Mouse (Mus musculus): Measurements from ENCODE around the gene Washc4. TPM values are rescaled to one million over a fixed set of nuclear protein-coding genes. Genes with fewer than 3 reads are reported as not detected.

Gene Washc4
- polyA plus RNA-seq, 1 experiment from 2014 or later: 30.1 TPM

DNA sequence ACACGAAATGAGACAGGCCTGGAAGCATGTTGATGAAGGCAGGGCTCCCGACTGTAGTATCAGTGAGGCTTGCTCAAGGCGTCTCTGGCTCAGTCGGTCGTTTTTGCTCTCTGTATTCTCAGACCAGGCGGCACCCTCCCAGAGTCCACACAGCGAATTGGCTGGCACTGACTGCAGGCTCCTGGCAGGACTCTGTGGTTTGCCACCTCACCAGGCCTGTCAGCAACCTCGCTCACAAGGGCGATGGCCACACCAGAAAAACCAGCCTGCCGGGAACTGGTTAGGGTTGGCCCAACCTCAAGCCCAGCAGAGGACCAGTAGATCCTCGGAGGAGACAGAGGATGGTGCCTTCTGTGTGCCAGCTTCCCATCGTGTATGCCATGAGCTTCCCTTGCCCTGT is 81.3 kb downstream of the Washc4 start:
- Histone ChIP-seq H3K9ac (no peak overlapping the region), H3K36me3 (peaks cover 74% of the 10 kb centered on the region), H3K4me1 (replicated peaks) (0 out of 2 replicates have a peak, but pooled peaks cover 7% of the 10 kb centered on the region), H3K9me3 (replicated peaks) (no peaks in the 10 kb centered on the region), H3K27me3 (replicated peaks) (no peaks in the 10 kb centered on the region), H3K27ac (ENCODE audit: poor library complexity, severe bottlenecking) (no peak overlapping the region), H3K4me3 (no peak overlapping the region), H3K4me2 (no peak overlapping the region)
- no peak for ATAC-seq (ENCODE audit: insufficient number of reproducible peaks, low FRiP score)
- 89% methylated on average over 12 of the region's 12 CpGs for WGBS

GRCm38 (mm10) chr10:83627113-83627687 is 83.6 kb downstream of the Washc4 start:
- H3K9me3 ChIP-seq (replicated peaks): no peaks in the 10 kb centered on the region
- 93% methylated on average over 9 of the region's 9 CpGs for WGBS
- no peak overlapping the region for H3K4me2 ChIP-seq
- no peak overlapping the region for H3K27ac ChIP-seq (ENCODE audit: poor library complexity, severe bottlenecking)
- ATAC-seq (ENCODE audit: insufficient number of reproducible peaks, low FRiP score): no peak
- no peaks in the 10 kb centered on the region for H3K27me3 ChIP-seq (replicated peaks)
- no peak overlapping the region for H3K9ac ChIP-seq
- peaks cover 64% of the 10 kb centered on the region for H3K36me3 ChIP-seq
- no peak overlapping the region for H3K4me3 ChIP-seq
- 0 out of 2 replicates have a peak, but pooled peaks cover 13% of the 10 kb centered on the region for H3K4me1 ChIP-seq (replicated peaks)

DNA sequence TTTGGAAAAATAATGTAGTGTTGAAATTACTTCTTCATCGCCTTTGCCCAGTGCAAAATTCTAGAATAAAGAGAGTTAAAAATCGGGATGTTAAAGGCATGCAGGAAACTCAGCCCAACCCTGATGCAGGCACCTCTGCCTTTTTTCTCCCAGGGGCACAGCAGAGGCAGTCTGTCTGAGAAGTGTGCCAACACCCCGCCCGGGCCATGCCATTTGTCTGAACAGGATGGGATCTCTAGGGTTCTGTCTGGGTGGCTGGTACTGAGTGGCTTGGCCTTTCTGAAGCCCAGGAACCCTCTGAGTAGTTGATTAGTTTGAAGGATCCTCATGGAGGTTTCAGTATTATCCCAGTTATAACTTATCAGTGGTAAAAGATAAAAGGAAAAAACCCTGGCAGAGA is 84.7 kb downstream of the Washc4 start:
- Histone ChIP-seq H3K4me3 (no peak overlapping the region), H3K4me1 (replicated peaks) (0 out of 2 replicates have a peak, but pooled peaks cover 13% of the 10 kb centered on the region), H3K9me3 (replicated peaks) (no peaks in the 10 kb centered on the region), H3K36me3 (peaks cover 55% of the 10 kb centered on the region), H3K27ac (ENCODE audit: poor library complexity, severe bottlenecking) (no peak overlapping the region), H3K27me3 (replicated peaks) (no peaks in the 10 kb centered on the region), H3K4me2 (no peak overlapping the region), H3K9ac (no peak overlapping the region)
- no peak for ATAC-seq (ENCODE audit: insufficient number of reproducible peaks, low FRiP score)
- WGBS: 83% methylated on average over 4 of the region's 4 CpGs

DNA sequence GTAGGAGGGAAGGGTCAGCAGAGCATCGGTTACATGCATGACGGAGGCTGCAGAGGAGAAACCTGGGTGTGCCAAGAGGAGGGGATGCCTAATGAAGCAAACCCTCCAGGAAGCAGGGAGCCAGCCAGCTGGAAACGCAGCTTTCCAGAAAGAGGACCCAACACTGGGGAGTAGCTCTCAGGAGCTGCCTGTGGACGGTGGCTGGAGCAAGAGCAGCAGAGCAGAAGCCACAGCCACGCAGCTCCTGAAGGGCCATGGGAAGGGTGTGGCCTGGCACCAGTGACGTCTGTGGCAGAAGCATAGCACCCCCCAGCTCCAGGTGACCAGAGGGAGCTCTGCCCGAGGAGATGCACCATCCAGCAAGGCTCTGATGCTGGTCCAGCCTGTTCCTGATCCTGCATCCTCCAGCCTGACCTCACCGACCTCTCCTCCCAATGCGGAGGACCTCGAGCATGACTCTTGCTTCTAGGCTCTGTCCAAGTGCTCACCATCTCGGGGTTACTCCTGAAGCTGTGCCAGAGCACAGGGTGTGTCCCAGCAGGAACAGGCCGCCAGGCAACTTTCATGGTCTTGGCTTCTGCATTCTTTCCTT is 85.7 kb downstream of the Washc4 start:
- ATAC-seq (ENCODE audit: insufficient number of reproducible peaks, low FRiP score): no peak
- no peaks in the 10 kb centered on the region for H3K9me3 ChIP-seq (replicated peaks)
- H3K27me3 ChIP-seq (replicated peaks): no peaks in the 10 kb centered on the region
- no peak overlapping the region for H3K27ac ChIP-seq (ENCODE audit: poor library complexity, severe bottlenecking)
- H3K4me1 ChIP-seq (replicated peaks): peaks cover 15% of the 10 kb centered on the region
- peaks cover 53% of the 10 kb centered on the region for H3K36me3 ChIP-seq
- no peak overlapping the region for H3K4me2 ChIP-seq
- H3K9ac ChIP-seq: no peak overlapping the region
- no peak overlapping the region for H3K4me3 ChIP-seq
- WGBS: 85% methylated on average over 12 of the region's 12 CpGs

DNA sequence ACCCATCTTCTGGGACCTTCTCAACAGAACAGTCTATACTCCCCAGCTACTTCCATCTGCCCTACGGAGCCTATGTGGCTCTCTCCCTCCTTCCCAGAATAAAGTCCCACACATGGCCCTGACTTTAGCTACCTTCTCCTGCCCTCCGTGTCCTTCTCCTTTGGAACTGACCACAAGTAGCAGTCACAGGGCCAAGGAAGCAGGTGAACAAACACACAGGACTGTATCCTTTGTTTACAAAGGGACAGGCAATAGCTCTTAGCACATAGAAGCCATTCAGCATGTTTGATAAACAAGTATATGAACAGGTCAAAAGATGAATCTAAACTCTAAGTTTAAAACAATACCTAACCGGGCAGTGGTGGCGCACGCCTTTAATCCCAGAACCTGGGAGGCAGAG is 86.3 kb downstream of the Washc4 start:
- H3K27me3 ChIP-seq (replicated peaks): no peaks in the 10 kb centered on the region
- no peak for ATAC-seq (ENCODE audit: insufficient number of reproducible peaks, low FRiP score)
- no peaks in the 10 kb centered on the region for H3K9me3 ChIP-seq (replicated peaks)
- H3K4me3 ChIP-seq: no peak overlapping the region
- 94% methylated on average over 5 of the region's 5 CpGs for WGBS
- no peak overlapping the region for H3K9ac ChIP-seq
- H3K4me1 ChIP-seq (replicated peaks): peaks cover 21% of the 10 kb centered on the region
- no peak overlapping the region for H3K27ac ChIP-seq (ENCODE audit: poor library complexity, severe bottlenecking)
- no peak overlapping the region for H3K4me2 ChIP-seq
- H3K36me3 ChIP-seq: peaks cover 47% of the 10 kb centered on the region

DNA sequence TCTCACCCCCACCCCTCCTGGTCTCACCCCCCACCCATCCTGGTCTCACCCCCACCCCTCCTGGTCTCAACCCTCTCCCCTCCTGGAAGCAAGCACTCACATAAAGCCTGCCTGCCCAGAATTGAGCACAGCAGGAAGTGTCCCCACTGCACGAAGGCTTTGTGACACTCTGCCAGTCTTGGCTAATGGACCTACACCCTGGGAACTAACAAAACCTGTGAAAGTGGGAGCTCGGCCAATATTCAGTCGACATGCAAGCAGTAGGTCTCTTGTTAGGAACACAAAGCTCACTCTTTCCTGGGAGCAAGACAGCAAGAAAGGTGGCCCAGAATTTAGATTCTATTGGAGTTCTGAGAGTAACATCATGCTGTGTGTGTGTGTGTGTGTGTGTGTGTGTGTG is 87.3 kb downstream of the Washc4 start:
- WGBS: 49% methylated on average over 3 of the region's 3 CpGs
- Histone ChIP-seq H3K9ac (no peak overlapping the region), H3K4me3 (no peak overlapping the region), H3K9me3 (replicated peaks) (no peaks in the 10 kb centered on the region), H3K4me2 (no peak overlapping the region), H3K27ac (ENCODE audit: poor library complexity, severe bottlenecking) (no peak overlapping the region), H3K27me3 (replicated peaks) (no peaks in the 10 kb centered on the region), H3K4me1 (replicated peaks) (peaks cover 31% of the 10 kb centered on the region), H3K36me3 (peaks cover 40% of the 10 kb centered on the region)
- ATAC-seq (ENCODE audit: insufficient number of reproducible peaks, low FRiP score): no peak

GRCm38 (mm10) chr10:83631775-83632174 is 88.2 kb downstream of the Washc4 start:
- H3K9me3 ChIP-seq (replicated peaks): no peaks in the 10 kb centered on the region
- no peak overlapping the region for H3K4me3 ChIP-seq
- peaks cover 34% of the 10 kb centered on the region for H3K36me3 ChIP-seq
- H3K27ac ChIP-seq (ENCODE audit: poor library complexity, severe bottlenecking): no peak overlapping the region
- H3K9ac ChIP-seq: no peak overlapping the region
- peaks cover 34% of the 10 kb centered on the region for H3K4me1 ChIP-seq (replicated peaks)
- WGBS: 79% methylated on average over 10 of the region's 10 CpGs
- no peak for ATAC-seq (ENCODE audit: insufficient number of reproducible peaks, low FRiP score)
- H3K27me3 ChIP-seq (replicated peaks): no peaks in the 10 kb centered on the region
- H3K4me2 ChIP-seq: no peak overlapping the region

DNA sequence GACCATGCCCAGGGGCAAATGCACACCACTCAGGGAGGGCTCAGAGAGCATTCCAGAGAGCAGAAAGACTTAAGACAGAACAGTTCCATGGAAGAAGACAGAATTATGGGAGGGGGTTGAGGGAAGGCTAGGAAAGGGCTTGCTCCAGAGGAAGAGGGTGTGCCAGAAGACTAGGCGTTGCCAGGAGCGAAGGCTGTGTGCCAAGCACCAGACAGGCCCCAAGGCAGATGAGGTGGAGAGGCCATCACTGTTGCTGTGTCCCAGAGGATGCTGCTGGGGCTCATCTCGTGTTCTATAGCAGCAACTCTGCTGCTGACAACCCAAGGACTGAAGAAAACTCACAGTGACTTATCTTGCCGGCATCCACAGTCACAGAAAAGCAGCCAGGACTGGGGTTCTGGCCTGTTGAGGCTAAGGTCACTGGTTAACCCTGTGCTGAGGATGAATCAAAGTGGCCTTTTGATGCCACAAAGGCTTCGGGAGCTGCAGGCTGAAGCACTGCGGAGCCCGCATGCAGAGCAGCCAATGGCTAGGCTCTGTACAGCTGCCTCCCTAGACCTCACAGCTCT is 89.3 kb downstream of the Washc4 start:
- WGBS: 79% methylated on average over 7 of the region's 7 CpGs
- Histone ChIP-seq H3K27me3 (replicated peaks) (no peaks in the 10 kb centered on the region), H3K36me3 (peaks cover 23% of the 10 kb centered on the region), H3K4me1 (replicated peaks) (peaks cover 41% of the 10 kb centered on the region), H3K27ac (ENCODE audit: poor library complexity, severe bottlenecking) (no peak overlapping the region), H3K4me3 (no peak overlapping the region), H3K9me3 (replicated peaks) (no peaks in the 10 kb centered on the region), H3K9ac (no peak overlapping the region), H3K4me2 (no peak overlapping the region)
- no peak for ATAC-seq (ENCODE audit: insufficient number of reproducible peaks, low FRiP score)

DNA sequence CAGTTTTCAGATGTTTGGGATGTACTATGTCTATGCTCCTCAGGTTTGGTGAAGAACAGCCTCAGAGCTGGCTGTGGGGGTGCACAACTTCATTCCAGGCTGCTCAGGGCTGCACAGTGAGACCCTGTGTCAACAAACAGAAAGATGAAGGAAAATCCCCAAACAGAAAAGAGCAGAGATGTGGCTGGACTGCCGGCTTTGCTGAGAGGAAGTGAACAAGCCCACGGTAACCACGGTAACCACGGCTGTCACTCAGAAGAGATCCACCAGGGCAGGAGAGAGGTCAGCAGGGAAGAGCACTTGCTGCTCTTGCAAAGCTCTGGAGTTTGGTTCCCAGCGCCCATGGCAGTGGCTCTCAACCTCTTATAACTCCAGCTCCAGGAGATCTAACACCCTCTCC is 90.9 kb downstream of the Washc4 start:
- H3K4me2 ChIP-seq: no peak overlapping the region
- no peak overlapping the region for H3K4me3 ChIP-seq
- H3K4me1 ChIP-seq (replicated peaks): peaks cover 40% of the 10 kb centered on the region
- H3K27me3 ChIP-seq (replicated peaks): no peaks in the 10 kb centered on the region
- H3K9me3 ChIP-seq (replicated peaks): no peaks in the 10 kb centered on the region
- peaks cover 17% of the 10 kb centered on the region for H3K36me3 ChIP-seq
- WGBS: 49% methylated on average over 5 of the region's 5 CpGs
- 0 out of 2 replicates have a peak, but pooled peaks have one; percentile 9 for ATAC-seq (ENCODE audit: insufficient number of reproducible peaks, low FRiP score)
- H3K9ac ChIP-seq: no peak overlapping the region
- no peak overlapping the region for H3K27ac ChIP-seq (ENCODE audit: poor library complexity, severe bottlenecking)

DNA sequence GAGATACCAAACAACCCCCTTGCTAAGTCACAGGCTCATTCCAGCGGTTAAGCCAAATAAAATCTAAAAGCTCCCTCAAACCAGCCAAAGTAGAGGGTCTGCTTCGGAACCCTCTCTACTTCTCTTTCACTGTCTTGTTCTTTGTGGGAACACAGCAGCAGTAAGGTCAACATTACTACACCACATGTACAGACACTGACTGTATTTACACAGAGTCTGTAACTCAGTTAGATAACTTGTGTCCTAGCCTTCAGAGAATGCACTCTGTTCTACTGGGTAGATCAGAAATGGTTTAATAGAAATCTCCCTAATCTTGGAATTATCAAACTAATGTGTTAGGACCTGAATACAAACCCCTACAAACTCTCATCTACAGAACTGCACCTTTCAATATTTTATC is 92.6 kb downstream of the Washc4 start:
- 85% methylated on average over 2 of the region's 2 CpGs for WGBS
- peaks cover 38% of the 10 kb centered on the region for H3K4me1 ChIP-seq (replicated peaks)
- H3K27ac ChIP-seq (ENCODE audit: poor library complexity, severe bottlenecking): no peak overlapping the region
- no peak overlapping the region for H3K4me2 ChIP-seq
- ATAC-seq (ENCODE audit: insufficient number of reproducible peaks, low FRiP score): no peak
- peaks cover 21% of the 10 kb centered on the region for H3K36me3 ChIP-seq
- H3K4me3 ChIP-seq: no peak overlapping the region
- H3K9ac ChIP-seq: no peak overlapping the region
- H3K27me3 ChIP-seq (replicated peaks): no peaks in the 10 kb centered on the region
- H3K9me3 ChIP-seq (replicated peaks): no peaks in the 10 kb centered on the region

GRCm38 (mm10) chr10:83637295-83637694 is 93.7 kb downstream of the Washc4 start:
- Histone ChIP-seq H3K27me3 (replicated peaks) (no peaks in the 10 kb centered on the region), H3K4me1 (replicated peaks) (peaks cover 37% of the 10 kb centered on the region), H3K36me3 (peaks cover 14% of the 10 kb centered on the region; the same call in 1 of the 2 replicates), H3K27ac (ENCODE audit: poor library complexity, severe bottlenecking) (peak overlapping the region; percentile 52; the same call in 1 of the 2 replicates), H3K9ac (no peak overlapping the region), H3K4me2 (0 out of 2 replicates have a peak overlapping the region, but pooled peaks have one; percentile 30), H3K4me3 (no peak overlapping the region), H3K9me3 (replicated peaks) (no peaks in the 10 kb centered on the region)
- ATAC-seq (ENCODE audit: insufficient number of reproducible peaks, low FRiP score): no peak
- 10% methylated on average over 6 of the region's 6 CpGs for WGBS

Data from heart, embryonic 12.5 days (tissue).